Mouse (Mus musculus) brain, embryonic 18.5 days (tissue): ENCODE results near the gene Nipal4.
"Not testable (repeated sequence)": the region's sequence is repeated elsewhere in the genome, so short reads cannot be mapped to it uniquely, and the experiment has no call there.

ENCODE experiments used
- DNase-seq: peaks from one replicate; pipeline ENCODE4 v3.0.0-alpha.2; 2012; ENCODE audit warnings: low read depth, low spot score

Nipal4 gene

GRCm38 (mm10) chr11:46165866-46166585, at the start of gene Nipal4:
Nipal4 (minus strand) TSS chr11:46166508.
- no peak for DNase-seq

GRCm38 (mm10) chr11:46215354-46215753, 49.0 kb upstream of the Nipal4 start:
- peak; percentile 74 for DNase-seq

- no peak for DNase-seq
Measured at GRCm38 (mm10) chr11:46214368-46215230, 48.3 kb upstream of the Nipal4 start.

GRCm38 (mm10) chr11:46213844-46214243, 47.5 kb upstream of the Nipal4 start:
- no peak for DNase-seq

- no peak for DNase-seq
Measured at GRCm38 (mm10) chr11:46211858-46212257, 45.5 kb upstream of the Nipal4 start.

GRCm38 (mm10) chr11:46209884-46210283, 43.6 kb upstream of the Nipal4 start:
- no peak for DNase-seq

GRCm38 (mm10) chr11:46205639-46206409, 39.5 kb upstream of the Nipal4 start:
- DNase-seq: no peak

GRCm38 (mm10) chr11:46204841-46205240, 38.5 kb upstream of the Nipal4 start:
- DNase-seq: no peak

GRCm38 (mm10) chr11:46202547-46202887, 36.2 kb upstream of the Nipal4 start:
- no peak for DNase-seq

GRCm38 (mm10) chr11:46201636-46202546, 35.6 kb upstream of the Nipal4 start:
- DNase-seq: no peak

- no peak for DNase-seq
Measured at GRCm38 (mm10) chr11:46200664-46201063, 34.4 kb upstream of the Nipal4 start.

GRCm38 (mm10) chr11:46194175-46194574, 27.9 kb upstream of the Nipal4 start:
- DNase-seq: no peak

- DNase-seq: no peak
Measured at GRCm38 (mm10) chr11:46188283-46188682, 22.0 kb upstream of the Nipal4 start.

GRCm38 (mm10) chr11:46185486-46185885, 19.2 kb upstream of the Nipal4 start:
- no peak for DNase-seq

GRCm38 (mm10) chr11:46184946-46185345, 18.6 kb upstream of the Nipal4 start:
- DNase-seq: no peak

GRCm38 (mm10) chr11:46182031-46182430, 15.7 kb upstream of the Nipal4 start:
- DNase-seq: not testable (repeated sequence)

GRCm38 (mm10) chr11:46177246-46178043, 11.1 kb upstream of the Nipal4 start:
- no peak for DNase-seq

GRCm38 (mm10) chr11:46176155-46176554, 9.8 kb upstream of the Nipal4 start:
- DNase-seq: no peak

- no peak for DNase-seq
Measured at GRCm38 (mm10) chr11:46172128-46172527, 5.8 kb upstream of the Nipal4 start.

GRCm38 (mm10) chr11:46169908-46170307, 3.6 kb upstream of the Nipal4 start:
- DNase-seq: no peak
